Mouse (Mus musculus): ENCODE data around the gene Myrip. TPM values are rescaled to one million over a fixed set of nuclear protein-coding genes. Genes with fewer than 3 reads are reported as not detected.
"Not testable (repeated sequence)": the region's sequence is repeated elsewhere in the genome, so short reads cannot be mapped to it uniquely, and the experiment has no call there.

Myrip gene
- polyA plus RNA-seq, 1 experiment from 2014 or later, result 5.4 TPM

- H3K4me1 ChIP-seq (ENCODE audit: control insufficient read depth, insufficient read depth, low read length), result 0 out of 2 replicates have a peak, but pooled peaks cover 2% of the 10 kb centered on the region
- H3K4me3 ChIP-seq (replicated peaks; ENCODE audit: low read depth, low read length), result no peak overlapping the region
- no peak overlapping the region for H3K4me2 ChIP-seq (ENCODE audit: low read length)
- no peak for ATAC-seq (ENCODE audit: low FRiP score, low TSS enrichment)
- DNase-seq, result peak; percentile 90
- no peaks in the 10 kb centered on the region for H3K27me3 ChIP-seq (ENCODE audit: control insufficient read depth, insufficient read depth, low read length)
- 27% methylated on average over 11 of the region's 11 CpGs for WGBS
- H3K9ac ChIP-seq (replicated peaks; ENCODE audit: low read length), result no peak overlapping the region
- no peak overlapping the region for H3K27ac ChIP-seq (replicated peaks; ENCODE audit: low read depth, low read length)
- H3K9me3 ChIP-seq (ENCODE audit: control insufficient read depth, low read length), result no peaks in the 10 kb centered on the region
- no peaks in the 10 kb centered on the region for H3K36me3 ChIP-seq (ENCODE audit: control insufficient read depth, insufficient read depth, low read length)
Observed at GRCm38 (mm10) chr9:120377726-120378125, 76.4 kb downstream of the Myrip start.

DNA sequence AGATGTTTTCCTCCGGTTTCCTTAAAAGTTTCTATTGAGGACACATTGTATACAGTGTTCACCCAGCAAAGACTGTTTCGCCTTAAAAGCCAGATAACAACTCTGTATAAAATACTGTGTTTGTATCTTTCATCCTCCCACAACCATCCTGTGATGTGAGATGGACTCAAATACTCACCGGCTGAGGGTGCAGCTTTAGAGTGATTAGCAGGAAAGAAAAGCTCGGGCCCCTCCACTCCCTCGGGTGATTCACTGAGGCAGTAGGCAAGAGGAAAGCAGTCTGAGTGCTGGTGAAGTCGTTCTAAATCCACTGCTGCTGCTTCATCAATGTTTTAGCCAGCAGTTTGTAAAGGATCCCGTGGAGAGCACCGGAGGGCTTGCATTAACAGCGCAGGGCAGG, 93.9 kb downstream of the Myrip start:
- Histone ChIP-seq H3K4me3 (replicated peaks; ENCODE audit: low read depth, low read length) (no peak overlapping the region), H3K36me3 (ENCODE audit: control insufficient read depth, insufficient read depth, low read length) (no peaks in the 10 kb centered on the region), H3K27ac (replicated peaks; ENCODE audit: low read depth, low read length) (no peak overlapping the region), H3K9ac (replicated peaks; ENCODE audit: low read length) (no peak overlapping the region), H3K4me2 (ENCODE audit: low read length) (no peak overlapping the region), H3K27me3 (ENCODE audit: control insufficient read depth, insufficient read depth, low read length) (no peaks in the 10 kb centered on the region), H3K9me3 (ENCODE audit: control insufficient read depth, low read length) (no peaks in the 10 kb centered on the region), H3K4me1 (ENCODE audit: control insufficient read depth, insufficient read depth, low read length) (no peaks in the 10 kb centered on the region)
- DNase-seq (peak; percentile 12), ATAC-seq (ENCODE audit: low FRiP score, low TSS enrichment) (no peak)
- 39% methylated on average over 9 of the region's 9 CpGs for WGBS

DNA sequence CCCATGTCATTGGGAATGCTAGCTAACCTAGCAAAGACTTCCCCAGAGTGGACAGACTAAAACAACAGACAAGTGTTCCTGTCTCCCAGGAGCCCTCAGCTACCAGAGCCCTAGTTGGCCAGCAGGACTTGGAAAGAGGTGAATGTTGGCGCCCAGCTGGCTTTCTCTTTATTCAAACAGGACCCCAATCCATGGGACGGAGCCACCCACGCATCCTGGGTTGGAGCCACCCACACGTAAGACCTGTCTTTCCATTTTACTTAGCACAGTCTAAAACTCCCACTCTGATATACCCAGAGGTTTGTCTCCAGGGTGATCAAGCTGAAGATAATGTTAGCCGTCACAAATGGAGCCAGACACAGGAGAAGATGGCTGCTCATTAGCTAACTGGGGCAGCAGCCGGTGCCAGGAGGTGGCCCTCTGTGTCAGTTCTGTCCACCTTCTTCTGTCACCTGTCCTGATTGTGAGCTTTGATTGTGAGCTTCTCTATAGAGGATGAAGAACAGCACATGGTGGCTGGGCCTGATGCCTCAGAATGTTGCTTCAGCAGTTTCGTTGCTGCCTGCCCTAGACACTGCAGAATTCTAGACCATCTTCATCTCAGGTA, 95.4 kb downstream of the Myrip start:
- H3K9ac ChIP-seq (replicated peaks; ENCODE audit: low read length), result no peak overlapping the region
- no peak for DNase-seq
- H3K27ac ChIP-seq (replicated peaks; ENCODE audit: low read depth, low read length), result no peak overlapping the region
- no peak for ATAC-seq (ENCODE audit: low FRiP score, low TSS enrichment)
- H3K9me3 ChIP-seq (ENCODE audit: control insufficient read depth, low read length), result no peaks in the 10 kb centered on the region
- WGBS, result 88% methylated on average over 7 of the region's 7 CpGs
- H3K4me2 ChIP-seq (ENCODE audit: low read length), result no peak overlapping the region
- no peak overlapping the region for H3K4me3 ChIP-seq (replicated peaks; ENCODE audit: low read depth, low read length)
- no peaks in the 10 kb centered on the region for H3K36me3 ChIP-seq (ENCODE audit: control insufficient read depth, insufficient read depth, low read length)
- no peaks in the 10 kb centered on the region for H3K27me3 ChIP-seq (ENCODE audit: control insufficient read depth, insufficient read depth, low read length)
- H3K4me1 ChIP-seq (ENCODE audit: control insufficient read depth, insufficient read depth, low read length), result no peaks in the 10 kb centered on the region

DNA sequence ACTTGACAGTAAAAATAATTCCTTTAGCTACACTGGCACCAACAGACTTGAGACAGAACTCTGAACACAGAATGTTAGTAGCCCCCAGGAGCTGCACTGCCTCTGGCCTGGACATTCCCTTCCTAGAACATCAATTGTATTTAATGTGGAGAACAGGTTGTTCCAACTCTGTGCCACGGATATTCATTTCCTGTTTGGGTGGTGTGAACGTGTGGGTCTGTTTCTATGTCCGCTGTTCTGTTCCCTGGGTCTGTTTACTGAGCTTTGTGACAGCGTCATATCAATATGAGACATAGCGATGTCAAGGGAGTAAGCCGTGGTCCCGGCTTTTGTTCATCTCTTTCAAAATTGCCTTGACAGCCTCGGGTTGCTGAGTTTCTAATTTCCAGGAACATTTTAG, 97.0 kb downstream of the Myrip start:
- H3K9me3 ChIP-seq (ENCODE audit: control insufficient read depth, low read length), result no peaks in the 10 kb centered on the region
- DNase-seq (no peak), ATAC-seq (ENCODE audit: low FRiP score, low TSS enrichment) (no peak)
- no peak overlapping the region for H3K4me3 ChIP-seq (replicated peaks; ENCODE audit: low read depth, low read length)
- no peak overlapping the region for H3K27ac ChIP-seq (replicated peaks; ENCODE audit: low read depth, low read length)
- no peaks in the 10 kb centered on the region for H3K4me1 ChIP-seq (ENCODE audit: control insufficient read depth, insufficient read depth, low read length)
- WGBS, result 92% methylated on average over 8 of the region's 8 CpGs
- H3K9ac ChIP-seq (replicated peaks; ENCODE audit: low read length), result no peak overlapping the region
- no peaks in the 10 kb centered on the region for H3K27me3 ChIP-seq (ENCODE audit: control insufficient read depth, insufficient read depth, low read length)
- no peaks in the 10 kb centered on the region for H3K36me3 ChIP-seq (ENCODE audit: control insufficient read depth, insufficient read depth, low read length)
- H3K4me2 ChIP-seq (ENCODE audit: low read length), result no peak overlapping the region

GRCm38 (mm10) chr9:120399537-120399936, 98.2 kb downstream of the Myrip start:
- not testable (repeated sequence) for H3K4me1 ChIP-seq (ENCODE audit: control insufficient read depth, insufficient read depth, low read length); H3K27me3 ChIP-seq (ENCODE audit: control insufficient read depth, insufficient read depth, low read length); H3K27ac ChIP-seq (replicated peaks; ENCODE audit: low read depth, low read length); DNase-seq; ATAC-seq (ENCODE audit: low FRiP score, low TSS enrichment); H3K4me3 ChIP-seq (replicated peaks; ENCODE audit: low read depth, low read length); H3K9me3 ChIP-seq (ENCODE audit: control insufficient read depth, low read length); H3K36me3 ChIP-seq (ENCODE audit: control insufficient read depth, insufficient read depth, low read length); H3K4me2 ChIP-seq (ENCODE audit: low read length); H3K9ac ChIP-seq (replicated peaks; ENCODE audit: low read length)
- WGBS, result 87% methylated on average over 2 of the region's 2 CpGs

DNA sequence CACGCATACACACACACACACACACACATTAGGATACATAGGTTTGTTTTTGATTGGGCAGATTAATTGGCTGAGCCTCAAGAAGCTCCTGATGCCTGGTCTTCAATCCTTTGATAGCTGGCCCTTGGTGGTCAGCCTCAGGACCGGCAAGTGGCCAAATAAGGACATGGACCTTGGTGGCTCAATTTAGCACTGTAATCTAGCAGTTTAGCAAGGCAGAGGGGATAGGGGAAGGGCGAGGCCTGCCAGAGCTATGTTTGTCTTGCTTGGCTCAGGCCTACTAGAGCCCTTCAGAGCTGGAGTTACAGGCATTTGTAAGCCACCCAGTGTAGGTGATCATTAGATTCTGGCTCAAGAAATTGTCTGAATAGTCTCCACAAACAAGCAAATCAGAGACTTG, 101.1 kb downstream of the Myrip start:
- ATAC-seq (ENCODE audit: low FRiP score, low TSS enrichment), result no peak
- H3K27me3 ChIP-seq (ENCODE audit: control insufficient read depth, insufficient read depth, low read length), result no peaks in the 10 kb centered on the region
- no peak overlapping the region for H3K27ac ChIP-seq (replicated peaks; ENCODE audit: low read depth, low read length)
- H3K4me3 ChIP-seq (replicated peaks; ENCODE audit: low read depth, low read length), result no peak overlapping the region
- H3K4me1 ChIP-seq (ENCODE audit: control insufficient read depth, insufficient read depth, low read length), result no peaks in the 10 kb centered on the region
- H3K36me3 ChIP-seq (ENCODE audit: control insufficient read depth, insufficient read depth, low read length), result no peaks in the 10 kb centered on the region
- DNase-seq, result no peak
- 92% methylated on average over 3 of the region's 3 CpGs for WGBS
- H3K9me3 ChIP-seq (ENCODE audit: control insufficient read depth, low read length), result no peaks in the 10 kb centered on the region
- no peak overlapping the region for H3K4me2 ChIP-seq (ENCODE audit: low read length)
- H3K9ac ChIP-seq (replicated peaks; ENCODE audit: low read length), result no peak overlapping the region

DNA sequence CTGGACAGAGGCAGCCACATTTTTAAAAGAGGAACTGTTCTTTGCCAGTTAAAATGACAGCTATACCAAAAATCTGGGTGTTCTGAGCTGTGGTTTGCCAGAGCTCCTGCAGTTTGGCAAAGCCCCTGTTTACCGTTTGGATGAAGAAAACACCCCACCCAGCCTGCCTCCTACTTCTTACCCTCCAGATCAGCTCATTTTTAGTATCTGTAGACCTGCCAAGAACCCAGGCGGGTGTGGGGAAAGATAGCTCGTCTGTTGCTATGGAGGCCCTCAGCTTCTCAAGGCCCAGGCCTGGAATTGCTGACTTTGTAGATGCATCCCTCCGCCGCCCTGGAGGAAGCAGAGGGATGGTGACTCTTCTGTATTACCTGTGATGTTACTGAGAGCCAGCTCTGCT, 102.3 kb downstream of the Myrip start:
- ATAC-seq (ENCODE audit: low FRiP score, low TSS enrichment) (no peak), DNase-seq (no peak)
- Histone ChIP-seq H3K36me3 (ENCODE audit: control insufficient read depth, insufficient read depth, low read length) (no peaks in the 10 kb centered on the region), H3K4me2 (ENCODE audit: low read length) (no peak overlapping the region), H3K9ac (replicated peaks; ENCODE audit: low read length) (no peak overlapping the region), H3K27ac (replicated peaks; ENCODE audit: low read depth, low read length) (no peak overlapping the region), H3K4me3 (replicated peaks; ENCODE audit: low read depth, low read length) (no peak overlapping the region), H3K9me3 (ENCODE audit: control insufficient read depth, low read length) (no peaks in the 10 kb centered on the region), H3K27me3 (ENCODE audit: control insufficient read depth, insufficient read depth, low read length) (no peaks in the 10 kb centered on the region), H3K4me1 (ENCODE audit: control insufficient read depth, insufficient read depth, low read length) (no peaks in the 10 kb centered on the region)
- 77% methylated on average over 5 of the region's 5 CpGs for WGBS

- H3K9me3 ChIP-seq (ENCODE audit: control insufficient read depth, low read length), result no peaks in the 10 kb centered on the region
- DNase-seq (peak; percentile 64), ATAC-seq (ENCODE audit: low FRiP score, low TSS enrichment) (no peak)
- peak overlapping the region; percentile 46 for H3K4me2 ChIP-seq (ENCODE audit: low read length)
- H3K4me3 ChIP-seq (replicated peaks; ENCODE audit: low read depth, low read length), result 0 out of 2 replicates have a peak overlapping the region, but pooled peaks have one; percentile 5
- 28% methylated on average over 17 of the region's 17 CpGs for WGBS
- H3K4me1 ChIP-seq (ENCODE audit: control insufficient read depth, insufficient read depth, low read length), result peaks cover 12% of the 10 kb centered on the region
- peak overlapping the region; percentile 4 for H3K9ac ChIP-seq (replicated peaks; ENCODE audit: low read length)
- H3K27ac ChIP-seq (replicated peaks; ENCODE audit: low read depth, low read length), result peak overlapping the region; percentile 66
- no peaks in the 10 kb centered on the region for H3K27me3 ChIP-seq (ENCODE audit: control insufficient read depth, insufficient read depth, low read length)
- no peaks in the 10 kb centered on the region for H3K36me3 ChIP-seq (ENCODE audit: control insufficient read depth, insufficient read depth, low read length)
Observed at GRCm38 (mm10) chr9:120409663-120410181, 108.4 kb downstream of the Myrip start.

GRCm38 (mm10) chr9:120410421-120410820, 109.1 kb downstream of the Myrip start:
- H3K4me2 ChIP-seq (ENCODE audit: low read length), result peak overlapping the region; percentile 46; the same call in 1 of the 2 replicates
- DNase-seq, result peak; percentile 82
- no peak overlapping the region for H3K4me3 ChIP-seq (replicated peaks; ENCODE audit: low read depth, low read length)
- no peak overlapping the region for H3K27ac ChIP-seq (replicated peaks; ENCODE audit: low read depth, low read length)
- no peaks in the 10 kb centered on the region for H3K36me3 ChIP-seq (ENCODE audit: control insufficient read depth, insufficient read depth, low read length)
- H3K9ac ChIP-seq (replicated peaks; ENCODE audit: low read length), result no peak overlapping the region
- no peaks in the 10 kb centered on the region for H3K9me3 ChIP-seq (ENCODE audit: control insufficient read depth, low read length)
- H3K27me3 ChIP-seq (ENCODE audit: control insufficient read depth, insufficient read depth, low read length), result no peaks in the 10 kb centered on the region
- peaks cover 12% of the 10 kb centered on the region for H3K4me1 ChIP-seq (ENCODE audit: control insufficient read depth, insufficient read depth, low read length)
- 32% methylated on average over 5 of the region's 5 CpGs for WGBS
- ATAC-seq (ENCODE audit: low FRiP score, low TSS enrichment), result no peak
